Mouse (Mus musculus): ENCODE data around the gene Ipo13.
A peak's percentile ranks its signal among the peaks of the same experiment; 100 is the strongest.

The Ipo13 gene

GRCm38 (mm10) chr4:117882701-117883691 lies 31.8 kb downstream of the Ipo13 start, which contains the start of gene B4galt2:
TSS of gene B4galt2 (minus strand) at chr4:117883487.
- peak; percentile 65 for DNase-seq (ENCODE audit: low spot score)

GRCm38 (mm10) chr4:117878703-117879102 lies 36.1 kb downstream of the Ipo13 start:
- DNase-seq (ENCODE audit: low spot score): no peak

GRCm38 (mm10) chr4:117878301-117878700 lies 36.5 kb downstream of the Ipo13 start:
- DNase-seq (ENCODE audit: low spot score): no peak

- no peak for DNase-seq (ENCODE audit: low spot score)
Measured at GRCm38 (mm10) chr4:117873615-117874014, 41.2 kb downstream of the Ipo13 start.

- no peak for DNase-seq (ENCODE audit: low spot score)
Measured at GRCm38 (mm10) chr4:117872471-117872886, 42.3 kb downstream of the Ipo13 start, which contains the start of gene Ccdc24. TSS of gene Ccdc24 (minus strand) at chr4:117872557.

- DNase-seq (ENCODE audit: low spot score): no peak
Measured at GRCm38 (mm10) chr4:117871787-117872186, 43.0 kb downstream of the Ipo13 start.

- no peak for DNase-seq (ENCODE audit: low spot score)
Measured at GRCm38 (mm10) chr4:117870437-117870836, 44.4 kb downstream of the Ipo13 start.

- no peak for DNase-seq (ENCODE audit: low spot score)
Measured at GRCm38 (mm10) chr4:117869317-117869716, 45.5 kb downstream of the Ipo13 start.

- no peak for DNase-seq (ENCODE audit: low spot score)
Measured at GRCm38 (mm10) chr4:117867823-117868222, 47.0 kb downstream of the Ipo13 start.

- DNase-seq (ENCODE audit: low spot score): no peak
Measured at GRCm38 (mm10) chr4:117867000-117867399, 47.8 kb downstream of the Ipo13 start.

GRCm38 (mm10) chr4:117866083-117866482 lies 48.7 kb downstream of the Ipo13 start:
- peak; percentile 83 for DNase-seq (ENCODE audit: low spot score)

GRCm38 (mm10) chr4:117862823-117863222 lies 52.0 kb downstream of the Ipo13 start:
- no peak for DNase-seq (ENCODE audit: low spot score)

- DNase-seq (ENCODE audit: low spot score): no peak
Measured at GRCm38 (mm10) chr4:117860570-117860969, 54.2 kb downstream of the Ipo13 start.

GRCm38 (mm10) chr4:117858794-117859193 lies 56.0 kb downstream of the Ipo13 start:
- no peak for DNase-seq (ENCODE audit: low spot score)

GRCm38 (mm10) chr4:117855146-117855545 lies 59.7 kb downstream of the Ipo13 start:
- no peak for DNase-seq (ENCODE audit: low spot score)

GRCm38 (mm10) chr4:117852152-117852868 lies 62.5 kb downstream of the Ipo13 start:
- DNase-seq (ENCODE audit: low spot score): no peak

GRCm38 (mm10) chr4:117850871-117851270 lies 63.9 kb downstream of the Ipo13 start:
- DNase-seq (ENCODE audit: low spot score): no peak

GRCm38 (mm10) chr4:117850176-117850575 lies 64.6 kb downstream of the Ipo13 start:
- DNase-seq (ENCODE audit: low spot score): no peak

GRCm38 (mm10) chr4:117849506-117849905 lies 65.3 kb downstream of the Ipo13 start:
- DNase-seq (ENCODE audit: low spot score): no peak

GRCm38 (mm10) chr4:117849063-117849462 lies 65.7 kb downstream of the Ipo13 start:
- DNase-seq (ENCODE audit: low spot score): no peak

GRCm38 (mm10) chr4:117847011-117847410 lies 67.8 kb downstream of the Ipo13 start:
- no peak for DNase-seq (ENCODE audit: low spot score)

- no peak for DNase-seq (ENCODE audit: low spot score)
Measured at GRCm38 (mm10) chr4:117846261-117846660, 68.5 kb downstream of the Ipo13 start.

GRCm38 (mm10) chr4:117845316-117845715 lies 69.5 kb downstream of the Ipo13 start:
- DNase-seq (ENCODE audit: low spot score): no peak

Data from testis, postnatal 14 days (tissue).